Mouse (Mus musculus): ENCODE results near the gene Fam196b.

GRCm38 (mm10) chr11:34277047-34277445 is 37.6 kb upstream of the Fam196b start:
- TF ChIP-seq CTCF (IDR thresholded peaks at IDR 0.05; ENCODE audit: extremely low read depth, insufficient read depth, low read length) (no peak), POLR2A (IDR thresholded peaks at IDR 0.05; ENCODE audit: extremely low read depth, insufficient read depth, low read length) (no peak)
